Mouse (Mus musculus): ENCODE data around the gene 1110051M20Rik.

- TF ChIP-seq POLR2A (IDR thresholded peaks at IDR 0.05; ENCODE audit: insufficient read depth, low read depth, low read length) (no peak), CTCF (IDR thresholded peaks at IDR 0.05; ENCODE audit: insufficient read depth, low read depth, low read length) (no peak)
These were observed 95.6 kb downstream of the 1110051M20Rik start for GRCm38 (mm10) chr2:91348936-91349335.
